Mouse (Mus musculus): Measurements from ENCODE around the gene Hpd. TPM values are rescaled to one million over a fixed set of nuclear protein-coding genes. Genes with fewer than 3 reads are reported as not detected.

Hpd gene
- polyA plus RNA-seq (2014; fragmentation: Illumina TruSeq; extraction: RNeasy Lipid Tissue Mini Kit (QIAGEN cat#74804); ENCODE audit: low read depth, low replicate concordance) = not detected

DNA sequence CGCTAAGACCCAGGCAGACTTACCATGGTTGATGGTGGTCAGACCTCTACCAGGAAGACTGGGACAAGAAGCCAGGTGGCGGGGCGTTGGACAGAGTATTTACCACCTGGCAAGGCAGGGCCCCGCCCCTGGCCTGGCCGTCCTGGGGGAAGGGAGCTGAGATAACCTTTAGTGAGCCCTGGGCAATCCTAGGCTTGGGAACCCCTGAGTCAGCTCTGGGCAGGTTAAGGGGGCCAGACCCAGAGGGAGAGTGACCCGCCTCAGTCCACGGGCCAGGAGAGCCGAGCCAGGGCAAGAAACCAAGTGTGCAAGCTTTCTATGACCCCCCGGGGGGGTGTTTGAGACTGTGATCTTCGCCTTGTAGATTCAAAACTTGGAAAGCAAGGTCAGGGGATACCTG lies at the start of gene Hpd:
TSS of gene Hpd (minus strand) at position 77 of the 400 bp plus-strand sequence.

DNA sequence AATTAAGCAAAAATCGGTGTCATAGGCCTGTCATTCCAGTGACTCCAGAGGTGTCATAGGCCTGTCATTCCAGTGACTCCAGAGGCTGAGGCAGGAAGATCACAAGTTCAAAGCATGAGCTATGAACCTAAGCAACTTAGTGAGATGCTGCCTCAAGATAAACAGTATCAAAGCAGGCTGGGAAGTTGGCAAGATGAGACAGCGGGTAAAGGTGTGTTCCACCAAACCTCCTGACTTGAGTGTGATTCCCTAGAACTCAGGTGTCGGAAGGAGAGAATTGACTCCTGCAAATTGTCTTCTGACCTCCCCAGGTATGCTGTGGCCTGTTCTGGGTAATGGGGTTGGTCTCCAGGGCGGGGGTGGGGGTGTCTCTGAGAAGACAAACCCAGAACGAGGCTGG lies 13.2 kb downstream of the Hpd start, which contains the start of gene Psmd9:
TSS of gene Psmd9 (plus strand) at position 130 of the 400 bp plus-strand sequence.

GRCm38 (mm10) chr5:123142161-123143157 lies 40.1 kb downstream of the Hpd start, which contains the start of gene Setd1b:
Setd1b (plus strand) TSS chr5:123142193.

DNA sequence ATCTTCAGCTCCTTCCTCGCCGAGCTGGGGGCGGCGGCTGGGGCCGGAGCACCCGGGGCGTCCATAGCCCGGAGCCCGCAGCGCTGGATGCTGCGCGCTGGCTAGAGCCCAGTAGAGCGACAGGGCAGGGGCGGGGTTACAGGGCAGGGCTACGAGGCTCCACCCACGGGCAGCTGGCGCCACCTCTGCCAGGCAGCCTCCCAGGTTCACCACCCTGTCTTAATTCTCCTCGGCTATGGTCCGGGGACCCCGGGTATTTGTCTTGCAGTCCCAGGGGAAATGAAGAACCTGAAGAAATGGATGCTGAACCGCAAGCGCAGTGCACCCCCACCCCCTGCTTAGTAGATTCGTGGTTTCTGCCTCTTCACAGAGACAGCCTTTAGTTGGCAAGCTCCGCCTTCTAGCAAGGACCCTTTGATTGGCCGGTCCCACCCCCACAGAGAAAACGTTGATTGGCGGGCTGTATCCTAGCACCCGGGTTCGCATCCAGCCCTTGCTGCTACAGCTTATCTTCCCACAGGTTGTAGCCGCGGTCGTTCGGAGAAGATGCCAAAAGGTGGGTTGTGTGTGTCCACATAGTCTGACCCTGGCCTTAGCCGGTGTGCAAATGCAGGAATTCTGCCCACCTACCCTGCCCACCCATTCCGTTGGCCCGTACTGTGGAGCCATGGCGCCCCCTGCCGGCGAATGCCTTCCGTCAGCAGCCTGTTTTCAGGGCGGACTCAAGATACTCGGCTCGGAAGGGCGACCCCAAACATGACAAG lies 50.0 kb downstream of the Hpd start, which contains the start of gene Rhof:
TSS of gene Rhof (minus strand) at position 385 of the 764 bp plus-strand sequence.

Other genes with a start within 250 kb of the Hpd start
- gene Kdm2b, start 192.9 kb downstream of the Hpd start, polyA plus RNA-seq (2014; fragmentation: Illumina TruSeq; extraction: RNeasy Lipid Tissue Mini Kit (QIAGEN cat#74804); ENCODE audit: low read depth, low replicate concordance) = 37.0 TPM
- 0.53 TPM for gene Orai1, start 167.7 kb downstream of the Hpd start, polyA plus RNA-seq (2014; fragmentation: Illumina TruSeq; extraction: RNeasy Lipid Tissue Mini Kit (QIAGEN cat#74804); ENCODE audit: low read depth, low replicate concordance)
- gene Morn3, start 135.7 kb downstream of the Hpd start, polyA plus RNA-seq (2014; fragmentation: Illumina TruSeq; extraction: RNeasy Lipid Tissue Mini Kit (QIAGEN cat#74804); ENCODE audit: low read depth, low replicate concordance) = 91.6 TPM
- 0.80 TPM for gene Tmem120b, start 114.3 kb downstream of the Hpd start, polyA plus RNA-seq (2014; fragmentation: Illumina TruSeq; extraction: RNeasy Lipid Tissue Mini Kit (QIAGEN cat#74804); ENCODE audit: low read depth, low replicate concordance)
- not detected for gene Rhof, start 50.0 kb downstream of the Hpd start, polyA plus RNA-seq (2014; fragmentation: Illumina TruSeq; extraction: RNeasy Lipid Tissue Mini Kit (QIAGEN cat#74804); ENCODE audit: low read depth, low replicate concordance)
- 2.2 TPM for gene Setd1b, start 40.5 kb downstream of the Hpd start, polyA plus RNA-seq (2014; fragmentation: Illumina TruSeq; extraction: RNeasy Lipid Tissue Mini Kit (QIAGEN cat#74804); ENCODE audit: low read depth, low replicate concordance)
- 4.8 TPM for gene Psmd9, start 13.3 kb downstream of the Hpd start, polyA plus RNA-seq (2014; fragmentation: Illumina TruSeq; extraction: RNeasy Lipid Tissue Mini Kit (QIAGEN cat#74804); ENCODE audit: low read depth, low replicate concordance)
- 27.8 TPM for gene Wdr66, start 69.4 kb upstream of the Hpd start, polyA plus RNA-seq (2014; fragmentation: Illumina TruSeq; extraction: RNeasy Lipid Tissue Mini Kit (QIAGEN cat#74804); ENCODE audit: low read depth, low replicate concordance)
- 0.45 TPM for gene Bcl7a, start 161.1 kb upstream of the Hpd start, polyA plus RNA-seq (2014; fragmentation: Illumina TruSeq; extraction: RNeasy Lipid Tissue Mini Kit (QIAGEN cat#74804); ENCODE audit: low read depth, low replicate concordance)
- 5.7 TPM for gene Mlxip, start 212.1 kb upstream of the Hpd start, polyA plus RNA-seq (2014; fragmentation: Illumina TruSeq; extraction: RNeasy Lipid Tissue Mini Kit (QIAGEN cat#74804); ENCODE audit: low read depth, low replicate concordance)